ENCODE assay signal across 8 mouse cellular contexts in the genomic region with DNA sequence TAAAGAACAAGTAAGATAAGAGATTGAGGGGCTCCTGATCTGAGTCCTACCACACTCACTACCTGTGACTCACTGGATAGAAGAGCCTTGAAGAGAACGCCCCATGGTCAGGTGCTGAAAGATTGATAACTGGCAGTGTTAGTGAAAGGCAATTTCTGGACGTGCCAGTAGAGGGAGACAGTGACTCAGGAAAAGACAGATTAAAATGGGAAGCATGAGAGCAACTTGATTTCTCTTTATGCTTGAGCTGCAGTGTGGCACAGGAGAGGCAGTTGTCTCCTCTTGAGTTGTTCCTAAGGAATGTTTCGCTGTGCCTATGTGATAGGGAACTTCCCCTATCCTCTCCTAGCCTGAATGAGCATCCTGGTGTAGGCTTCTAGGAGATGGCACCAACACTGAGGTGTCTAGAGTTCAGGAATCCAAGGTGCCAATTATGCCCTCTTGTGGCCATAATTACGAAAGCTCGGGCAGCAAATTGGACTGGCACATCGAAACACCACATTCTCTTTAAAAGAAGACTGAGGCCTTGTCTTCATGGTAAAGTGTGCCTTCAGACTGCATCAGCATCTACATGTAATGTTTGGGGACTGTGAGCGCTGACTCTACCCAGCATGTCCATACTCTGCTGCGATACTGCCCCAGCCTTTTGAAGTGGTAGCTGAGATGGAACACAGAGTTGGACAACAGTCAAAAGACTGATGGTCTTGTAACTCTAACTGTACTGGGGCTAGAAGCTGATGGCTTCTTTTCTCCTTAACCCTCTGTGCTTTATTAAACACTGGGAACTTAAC. TPM values are rescaled to one million over a fixed set of nuclear protein-coding genes. Genes with fewer than 3 reads are reported as not detected.
DNase-seq lines count a peak whose midpoint lies in the region; ATAC-seq lines count a peak whose summit lies in the region.

No protein-coding gene starts in this region.

- peak; percentile 86 for DNase-seq in R1 (ENCODE audit: low read depth, low spot score)
- DNase-seq in cerebellum, postnatal 25 days = peak; percentile 76 to 81
- peak; percentile 85 to 90 for DNase-seq in frontal cortex, postnatal 36 days (ENCODE audit: low spot score in 2 of 2)
- peak; percentile 81 for DNase-seq in hindbrain, embryonic 14.5 days (ENCODE audit: low spot score)
- peak; percentile 88 to 90 for DNase-seq in layer of hippocampus, postnatal 14 days (ENCODE audit: low spot score in 2 of 2)
- peak; percentile 88 for DNase-seq in lung, postnatal 10 days
- peak; percentile 53 for DNase-seq in ovary, postnatal 36 days (ENCODE audit: low spot score)
- DNase-seq in thymus, postnatal 36 days = peak; percentile 11 to 42

- no peaks in the 10 kb centered on the region for H3K36me3 ChIP-seq in hindbrain, embryonic 14.5 days (replicated peaks; ENCODE audit: control insufficient read depth, insufficient read depth)

- no peak overlapping the region for H3K4me3 ChIP-seq in hindbrain, embryonic 14.5 days (replicated peaks; ENCODE audit: low read length)

- no peak overlapping the region for H3K27ac ChIP-seq in hindbrain, embryonic 14.5 days

- H3K9ac ChIP-seq in hindbrain, embryonic 14.5 days = no peak overlapping the region

- 47% methylated on average over 8 of the region's 8 CpGs for WGBS in hindbrain, embryonic 14.5 days

- H3K4me2 ChIP-seq in hindbrain, embryonic 14.5 days (replicated peaks) = no peak overlapping the region

- no peaks in the 10 kb centered on the region for H3K9me3 ChIP-seq in hindbrain, embryonic 14.5 days (ENCODE audit: control insufficient read depth, low read length)

- H3K27me3 ChIP-seq in hindbrain, embryonic 14.5 days (ENCODE audit: control insufficient read depth, insufficient read depth, low read length) = no peaks in the 10 kb centered on the region

- ATAC-seq in hindbrain, embryonic 14.5 days (ENCODE audit: low FRiP score) = peak; percentile 68; the same call in 1 of the 2 replicates

- no peaks in the 10 kb centered on the region for H3K4me1 ChIP-seq in hindbrain, embryonic 14.5 days (replicated peaks; ENCODE audit: control insufficient read depth, insufficient read depth, low read length)

RNA-seq across cellular contexts. Expression of a gene that starts 13.5 kb away (rescaled TPM):
- not detected in 2 replicates for polyA plus RNA-seq in hindbrain, embryonic 14.5 days (2014; fragmentation: Nextera tagmentation; extraction: Ambion mirVana)
- not detected for total RNA-seq in layer of hippocampus, postnatal 14 days (2021)

RNA-seq across cellular contexts. Expression of a gene that starts 16.4 kb away (rescaled TPM):
- not detected in 2 replicates for polyA plus RNA-seq in hindbrain, embryonic 14.5 days (2014; fragmentation: Nextera tagmentation; extraction: Ambion mirVana)
- total RNA-seq in layer of hippocampus, postnatal 14 days (2021) = not detected

RNA-seq across cellular contexts. Expression of a gene that starts 24.2 kb away (rescaled TPM):
- polyA plus RNA-seq in hindbrain, embryonic 14.5 days (2014; fragmentation: Nextera tagmentation; extraction: Ambion mirVana) = 702 and 729 TPM in 2 replicates
- 1,000 to 10,000 TPM; 2,596 to 2,656 TPM for total RNA-seq in layer of hippocampus, postnatal 14 days (2021)

RNA-seq across cellular contexts. Expression of a gene that starts 31.4 kb away (rescaled TPM):
- not detected in 2 replicates for polyA plus RNA-seq in hindbrain, embryonic 14.5 days (2014; fragmentation: Nextera tagmentation; extraction: Ambion mirVana)
- not detected for total RNA-seq in layer of hippocampus, postnatal 14 days (2021)

RNA-seq across cellular contexts. Expression of a gene that starts 52.7 kb away (rescaled TPM):
- not detected in 2 replicates for polyA plus RNA-seq in hindbrain, embryonic 14.5 days (2014; fragmentation: Nextera tagmentation; extraction: Ambion mirVana)
- total RNA-seq in layer of hippocampus, postnatal 14 days (2021) = not detected

Comparison
In these comparisons a context has a peak if more than half of its experiments do, and no peak if none do; other contexts are left out.
1. DNase-seq: peak in every context shown above with its lines; median percentile 89 in layer of hippocampus, postnatal 14 days; 88 in lung, postnatal 10 days; 88 in frontal cortex, postnatal 36 days; 86 in R1; 81 in hindbrain, embryonic 14.5 days; 78 in cerebellum, postnatal 25 days; 53 in ovary, postnatal 36 days; 26 in thymus, postnatal 36 days.